Mouse (Mus musculus) kidney, adult 18-20 months (tissue): ENCODE results near the gene Taar3.
A peak's percentile ranks its signal among the peaks of the same experiment; 100 is the strongest.

Experiments
- DNase-seq: peaks from one replicate; pipeline ENCODE4 v3.0.0; 2021

The Taar3 gene

DNA sequence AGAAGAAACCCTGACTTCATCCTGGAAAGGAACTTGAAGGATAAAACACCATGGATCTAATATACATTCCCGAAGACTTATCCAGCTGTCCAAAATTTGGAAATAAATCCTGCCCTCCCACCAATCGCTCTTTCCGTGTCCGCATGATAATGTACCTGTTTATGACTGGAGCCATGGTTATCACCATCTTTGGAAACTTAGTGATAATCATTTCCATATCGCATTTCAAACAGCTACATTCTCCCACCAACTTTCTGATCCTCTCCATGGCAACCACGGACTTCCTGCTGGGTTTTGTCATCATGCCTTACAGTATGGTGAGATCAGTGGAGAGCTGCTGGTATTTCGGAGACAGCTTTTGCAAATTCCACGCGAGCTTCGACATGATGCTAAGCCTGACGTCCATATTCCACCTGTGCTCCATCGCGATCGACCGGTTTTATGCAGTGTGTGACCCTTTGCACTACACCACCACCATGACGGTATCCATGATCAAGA, at the start of gene Taar3:
Gene Taar3, plus strand, starts transcription at position 51 of the 498 bp plus-strand sequence.
- no peak for DNase-seq

DNA sequence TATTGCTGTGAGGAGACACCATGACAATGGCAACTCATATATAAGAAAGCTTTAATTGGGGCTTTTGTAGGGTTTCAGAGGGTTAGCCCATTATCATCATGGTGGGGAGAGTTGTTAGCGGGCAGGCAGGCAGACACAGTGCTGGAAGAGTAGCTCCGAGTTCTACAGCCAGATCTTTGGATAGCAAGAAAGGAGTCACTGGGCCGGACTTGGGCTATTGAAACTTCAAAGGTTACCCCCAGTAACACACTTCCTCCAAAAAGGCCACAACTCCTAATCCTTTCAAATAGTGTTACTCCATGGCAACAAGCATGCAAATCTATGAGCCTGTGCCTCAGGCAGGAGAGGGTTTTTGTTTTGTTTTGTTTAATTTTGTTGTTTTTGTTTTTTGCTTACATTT, 48.2 kb upstream of the Taar3 start:
- DNase-seq, result no peak

DNA sequence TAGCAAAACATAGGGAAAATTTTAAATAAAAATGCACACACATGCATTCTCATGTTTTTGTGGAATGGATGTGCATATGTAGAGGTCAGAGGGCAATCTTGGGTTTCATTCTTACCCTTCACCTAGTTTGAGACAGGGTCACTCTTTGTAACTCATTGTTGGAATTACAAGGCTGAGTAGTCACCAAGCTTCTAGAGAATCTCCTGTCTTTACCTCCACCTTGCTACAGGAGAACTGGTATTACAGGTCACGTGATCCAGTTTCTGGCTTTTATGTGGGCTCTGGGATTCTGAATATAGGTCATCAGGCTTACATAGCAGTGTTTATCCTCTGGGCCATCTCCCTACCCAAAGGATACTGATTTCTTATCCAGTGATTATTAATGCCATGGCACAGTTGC, 43.7 kb upstream of the Taar3 start:
- no peak for DNase-seq

DNA sequence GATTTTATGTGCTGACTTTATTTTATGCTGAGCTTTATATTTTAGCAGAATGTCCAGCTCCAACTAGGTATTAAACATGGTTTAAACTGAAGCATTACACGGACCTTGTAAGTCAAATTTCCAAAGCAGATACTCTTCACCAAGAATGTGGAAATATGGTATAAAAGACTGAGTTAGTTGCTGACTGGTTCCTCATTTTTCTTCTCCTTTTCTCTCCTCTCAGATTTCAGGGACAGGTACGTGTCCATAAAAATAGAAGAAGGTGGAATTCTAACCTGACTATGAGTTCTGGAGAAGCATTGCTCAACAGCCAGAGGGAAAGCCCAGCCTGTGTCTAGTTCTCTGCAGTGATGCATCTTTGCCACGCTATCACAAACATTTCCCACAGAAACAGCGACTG, 29.3 kb upstream of the Taar3 start, which contains the start of gene Taar1:
Gene Taar1, plus strand, starts transcription at position 301 of the 400 bp plus-strand sequence.
- no peak for DNase-seq

DNA sequence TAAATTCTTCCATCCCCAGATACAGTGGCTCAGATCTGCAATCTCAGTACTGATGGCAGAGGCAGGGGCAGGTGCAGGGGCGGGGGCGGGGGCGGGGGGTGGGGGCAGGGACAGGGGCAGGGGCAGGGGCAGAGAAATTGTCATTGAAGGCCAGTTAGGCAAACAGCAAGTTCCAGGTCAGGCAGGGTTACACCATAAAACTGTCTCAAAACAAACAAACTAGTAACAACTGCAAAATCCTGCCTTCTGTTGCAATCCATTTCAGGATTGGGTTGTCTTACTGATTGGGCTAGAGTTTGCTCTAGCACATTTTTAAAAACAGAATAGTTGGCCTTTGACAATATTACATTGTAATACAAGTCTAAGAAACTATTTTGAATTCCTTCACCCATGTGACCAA, 26.9 kb upstream of the Taar3 start:
- DNase-seq, result no peak

DNA sequence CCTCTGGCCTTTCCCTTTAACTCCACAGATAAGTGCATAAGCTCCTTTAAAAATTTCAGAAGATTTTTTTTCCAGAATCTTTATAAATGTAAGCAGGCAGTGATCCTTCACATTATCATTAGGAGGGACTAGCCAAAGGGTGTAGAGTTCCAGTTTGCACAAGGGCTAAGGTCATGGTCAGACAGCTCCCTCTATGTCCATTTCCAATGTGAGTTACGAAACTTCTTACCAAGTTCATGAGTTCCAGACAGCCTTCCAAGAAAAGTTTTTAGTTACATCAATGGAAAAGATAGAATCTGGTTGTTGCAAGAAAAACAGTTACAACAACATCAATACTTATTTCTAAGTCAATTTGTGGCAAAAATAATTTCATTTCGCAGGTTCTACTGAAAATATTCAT, 25.4 kb upstream of the Taar3 start:
- DNase-seq, result no peak

DNA sequence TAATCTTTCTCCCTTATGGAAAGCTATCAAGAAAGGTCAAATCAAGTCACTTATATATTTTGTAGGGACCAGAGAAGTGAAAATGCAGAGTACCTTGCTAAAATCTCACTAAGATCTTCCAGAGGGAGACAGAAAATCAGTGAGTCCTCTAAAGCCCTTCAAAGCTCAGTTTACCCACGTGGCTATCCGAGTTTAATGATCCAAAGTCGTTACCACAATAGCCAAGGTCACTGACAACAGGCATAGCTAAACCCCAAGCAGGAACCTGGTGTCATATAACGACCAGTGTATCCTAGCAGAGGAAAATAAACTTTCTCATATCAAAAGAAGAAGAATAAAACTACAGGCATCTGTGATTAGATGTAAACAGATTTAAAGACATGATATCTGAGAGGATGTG, 11.7 kb upstream of the Taar3 start:
- DNase-seq, result no peak

DNA sequence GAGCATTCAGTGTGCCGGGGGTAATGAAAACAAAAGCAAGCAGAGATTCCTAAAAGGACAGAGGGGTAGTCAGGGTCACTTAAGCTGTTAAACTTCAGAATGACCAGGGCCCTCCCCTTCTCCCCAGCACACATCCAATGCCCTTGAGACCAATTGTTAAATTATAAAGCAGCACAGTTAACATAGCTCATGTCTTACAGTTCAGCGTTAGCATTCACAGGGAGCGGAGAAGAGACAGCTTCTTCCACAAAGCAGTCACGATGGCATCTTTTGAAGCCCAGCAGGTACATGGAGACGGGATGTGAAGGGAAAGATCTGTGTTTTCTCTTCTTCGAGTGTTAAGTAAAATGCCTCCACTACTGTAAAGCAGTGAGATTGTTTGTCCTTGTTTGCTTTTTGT, 11.0 kb upstream of the Taar3 start, which contains the start of gene Taar2:
Gene Taar2, plus strand, starts transcription at position 261 of the 400 bp plus-strand sequence.
- DNase-seq, result no peak

DNA sequence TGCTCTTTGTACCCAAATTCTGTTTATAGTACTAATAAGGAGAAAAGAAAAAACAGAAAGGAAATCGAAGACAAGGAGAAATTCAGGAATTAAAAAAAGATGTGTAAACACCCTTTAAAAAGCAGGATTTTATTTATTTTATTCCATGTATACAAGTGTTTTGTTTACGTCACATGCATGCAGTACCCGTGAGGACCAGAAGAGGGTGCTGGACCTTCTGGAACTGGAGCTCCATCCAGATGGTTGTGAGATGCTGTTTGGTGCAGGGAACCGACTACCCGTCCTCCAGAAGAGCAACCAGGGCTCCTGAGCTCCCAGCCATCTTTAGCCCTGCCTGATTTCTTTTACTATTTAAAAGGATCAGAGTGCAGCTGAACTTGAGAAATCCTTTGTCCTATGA, 6.9 kb upstream of the Taar3 start:
- peak; percentile 13 for DNase-seq

DNA sequence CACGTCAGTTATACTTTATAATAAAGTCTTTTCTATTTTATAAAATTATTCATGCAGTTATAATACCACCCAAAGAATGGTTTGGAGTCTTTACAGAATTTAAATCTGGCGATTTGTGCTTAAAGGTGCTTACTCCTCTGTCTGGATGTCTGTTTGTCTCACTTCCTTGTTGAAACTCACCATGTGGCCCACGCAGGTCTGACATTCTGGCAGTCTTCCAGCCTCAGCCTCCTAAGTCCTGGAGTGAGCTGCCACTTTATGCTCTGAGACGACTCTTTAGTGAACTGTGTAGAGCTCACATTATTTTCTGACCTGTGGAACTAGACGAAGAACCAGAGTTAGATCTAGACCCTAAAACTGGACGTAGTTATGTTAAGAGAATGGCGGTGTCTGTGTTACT, 1.3 kb upstream of the Taar3 start:
- DNase-seq, result no peak

DNA sequence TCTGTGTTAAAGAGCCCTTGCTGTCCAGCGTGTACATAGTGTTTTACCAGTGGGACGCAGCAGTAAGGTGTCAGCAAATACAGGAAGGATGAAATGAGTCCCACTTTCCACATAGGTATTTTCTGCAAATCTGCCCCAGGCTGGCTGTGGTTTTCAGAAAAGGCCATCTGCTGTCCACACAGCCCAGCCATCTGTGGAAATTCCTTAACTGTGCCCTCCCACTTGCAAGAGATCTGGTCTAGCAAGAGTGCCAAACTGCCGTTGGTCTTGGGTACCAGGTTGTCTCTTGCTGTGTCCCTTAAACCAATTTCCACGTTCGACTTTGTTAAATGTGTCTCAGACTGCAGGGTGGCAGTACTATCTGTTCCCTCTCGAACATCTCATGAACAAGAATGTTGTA, 2.4 kb downstream of the Taar3 start:
- DNase-seq, result no peak

DNA sequence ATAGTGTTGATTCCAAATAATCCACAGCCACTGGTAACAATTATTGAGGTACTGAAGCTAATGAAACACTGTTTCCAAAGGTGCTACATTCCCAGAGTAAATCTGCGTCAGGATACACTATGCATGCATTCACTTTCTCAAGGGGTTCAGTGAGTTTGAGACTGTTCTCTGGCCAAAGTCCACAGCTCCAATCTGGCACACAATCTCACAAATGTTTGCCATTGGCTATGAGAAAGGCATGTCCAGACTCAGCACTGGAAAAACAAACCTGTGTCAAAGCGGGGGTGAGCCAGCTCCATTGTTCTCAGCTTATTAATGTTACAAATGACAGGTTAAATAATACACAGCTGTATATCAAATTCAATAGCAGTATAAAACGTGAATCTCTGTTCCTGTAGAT, 9.7 kb downstream of the Taar3 start:
- peak; percentile 55 for DNase-seq

DNA sequence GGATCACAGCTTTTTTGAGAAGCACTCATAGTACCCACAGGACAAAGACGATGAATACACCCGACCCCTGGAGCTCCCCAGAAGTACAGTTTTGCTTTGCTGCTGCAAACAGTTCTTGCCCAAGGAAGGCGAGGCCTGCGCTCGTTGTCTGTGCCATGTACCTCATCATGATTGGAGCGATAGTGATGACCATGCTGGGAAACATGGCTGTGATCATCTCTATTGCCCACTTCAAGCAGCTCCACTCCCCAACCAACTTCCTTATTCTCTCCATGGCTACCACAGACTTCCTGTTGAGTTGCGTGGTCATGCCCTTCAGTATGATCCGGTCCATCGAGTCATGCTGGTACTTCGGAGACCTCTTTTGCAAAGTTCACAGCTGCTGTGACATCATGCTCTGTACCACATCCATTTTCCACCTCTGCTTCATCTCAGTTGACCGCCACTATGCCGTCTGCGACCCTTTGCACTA, 11.1 kb downstream of the Taar3 start, which contains the start of gene Taar4:
Gene Taar4, plus strand, starts transcription at position 51 of the 472 bp plus-strand sequence.
- DNase-seq, result no peak

DNA sequence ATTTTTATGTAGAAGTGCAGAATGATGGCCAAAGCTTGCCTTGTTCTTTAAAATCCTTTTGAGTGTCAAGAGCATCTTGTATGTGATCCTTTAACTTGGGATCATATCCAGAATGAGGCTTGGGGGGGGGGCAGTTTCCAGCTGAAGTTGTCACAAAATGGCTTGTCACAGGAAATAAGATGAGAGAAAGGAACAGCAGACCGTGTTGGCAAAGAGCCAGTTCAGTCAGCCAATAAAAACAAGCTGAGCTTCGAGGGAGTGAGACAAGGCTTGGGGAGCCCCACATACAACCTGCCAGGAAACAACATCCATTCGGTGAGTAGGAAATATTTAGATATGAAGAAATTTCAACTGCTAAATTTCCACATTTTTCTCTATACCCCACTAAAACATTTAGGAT, 14.1 kb downstream of the Taar3 start:
- DNase-seq, result no peak

DNA sequence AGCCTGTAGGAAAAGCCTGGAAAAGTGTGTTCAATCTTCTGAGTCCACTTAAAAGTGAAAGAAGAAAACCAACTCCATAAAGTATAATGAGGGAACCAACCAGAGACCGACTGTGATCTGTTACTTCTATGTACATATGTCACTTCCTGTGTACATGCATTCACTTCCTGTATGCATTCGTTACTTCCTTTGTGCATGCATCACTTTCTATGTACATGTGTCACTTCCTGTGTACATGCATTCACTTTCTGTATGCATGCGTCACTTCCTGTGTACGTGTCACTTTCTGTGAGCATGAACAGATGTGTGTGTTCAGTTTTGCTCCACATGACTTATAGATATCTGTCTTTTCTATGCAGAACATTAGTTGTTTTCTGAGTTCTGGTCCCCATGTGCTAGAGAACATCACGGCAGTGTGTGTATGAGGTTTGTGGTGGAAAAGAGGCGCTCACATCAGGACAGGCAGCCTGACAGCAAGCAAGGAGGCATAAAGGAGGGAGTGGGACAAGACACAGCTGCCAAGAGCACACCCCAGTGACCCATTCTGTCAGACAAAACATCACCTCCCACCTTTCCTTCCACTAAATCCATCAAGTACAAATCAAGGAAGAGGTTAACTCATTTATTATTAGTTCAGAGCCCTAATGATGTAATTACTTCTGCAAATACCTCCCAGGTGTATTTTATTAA, 15.7 kb downstream of the Taar3 start:
- no peak for DNase-seq

DNA sequence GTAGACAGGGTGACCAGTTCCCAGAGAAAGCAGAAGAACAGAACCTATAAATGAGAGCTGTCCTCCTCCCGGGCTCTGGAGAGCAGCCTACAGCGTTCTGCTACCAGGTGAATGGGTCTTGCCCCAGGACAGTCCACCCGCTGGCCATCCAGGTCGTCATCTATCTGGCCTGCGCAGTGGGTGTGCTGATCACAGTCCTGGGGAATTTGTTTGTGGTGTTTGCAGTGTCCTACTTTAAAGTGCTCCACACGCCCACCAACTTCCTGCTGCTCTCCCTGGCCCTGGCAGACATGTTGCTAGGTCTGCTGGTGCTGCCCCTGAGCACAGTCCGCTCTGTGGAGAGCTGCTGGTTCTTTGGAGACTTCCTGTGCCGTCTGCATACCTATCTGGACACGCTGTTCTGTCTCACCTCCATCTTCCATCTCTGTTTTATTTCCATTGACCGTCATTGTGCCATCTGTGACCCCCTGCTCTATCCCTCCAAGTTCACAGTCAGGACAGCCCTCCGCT, 21.4 kb downstream of the Taar3 start, which contains the start of gene Taar5:
Gene Taar5, plus strand, starts transcription at position 51 of the 510 bp plus-strand sequence.
- no peak for DNase-seq

DNA sequence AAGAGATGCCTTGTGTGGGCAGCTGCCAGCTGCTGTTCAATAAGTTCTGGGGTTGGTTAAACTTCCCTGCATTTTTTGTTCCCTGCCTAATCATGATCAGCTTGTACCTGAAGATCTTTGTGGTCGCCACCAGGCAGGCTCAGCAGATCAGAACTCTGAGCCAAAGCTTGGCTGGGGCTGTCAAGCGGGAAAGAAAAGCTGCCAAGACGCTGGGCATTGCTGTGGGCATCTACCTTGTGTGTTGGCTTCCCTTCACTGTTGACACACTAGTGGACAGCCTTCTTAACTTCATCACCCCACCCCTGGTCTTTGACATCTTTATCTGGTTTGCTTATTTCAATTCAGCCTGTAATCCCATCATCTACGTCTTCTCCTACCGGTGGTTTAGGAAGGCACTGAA, 21.9 kb downstream of the Taar3 start:
- no peak for DNase-seq

DNA sequence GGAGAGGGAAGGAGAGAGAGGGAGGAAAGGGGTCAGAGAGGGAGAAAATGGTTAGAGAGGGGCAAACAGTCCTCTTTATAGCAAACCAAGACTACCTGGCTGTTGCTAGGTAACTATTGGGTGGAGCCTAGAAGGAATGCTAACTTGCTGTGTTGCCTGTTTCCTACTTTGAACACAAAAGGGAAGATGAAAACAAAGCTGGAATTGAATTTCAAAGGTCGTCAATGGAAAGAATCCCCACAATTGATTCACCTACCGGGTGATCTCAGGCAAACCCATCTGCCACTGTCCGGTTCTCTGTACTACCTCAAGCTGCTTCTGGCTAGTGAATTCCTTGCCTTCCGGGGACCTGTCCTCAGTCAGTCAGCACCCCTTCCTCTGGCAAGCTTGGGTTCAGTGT, 28.6 kb downstream of the Taar3 start:
- no peak for DNase-seq

DNA sequence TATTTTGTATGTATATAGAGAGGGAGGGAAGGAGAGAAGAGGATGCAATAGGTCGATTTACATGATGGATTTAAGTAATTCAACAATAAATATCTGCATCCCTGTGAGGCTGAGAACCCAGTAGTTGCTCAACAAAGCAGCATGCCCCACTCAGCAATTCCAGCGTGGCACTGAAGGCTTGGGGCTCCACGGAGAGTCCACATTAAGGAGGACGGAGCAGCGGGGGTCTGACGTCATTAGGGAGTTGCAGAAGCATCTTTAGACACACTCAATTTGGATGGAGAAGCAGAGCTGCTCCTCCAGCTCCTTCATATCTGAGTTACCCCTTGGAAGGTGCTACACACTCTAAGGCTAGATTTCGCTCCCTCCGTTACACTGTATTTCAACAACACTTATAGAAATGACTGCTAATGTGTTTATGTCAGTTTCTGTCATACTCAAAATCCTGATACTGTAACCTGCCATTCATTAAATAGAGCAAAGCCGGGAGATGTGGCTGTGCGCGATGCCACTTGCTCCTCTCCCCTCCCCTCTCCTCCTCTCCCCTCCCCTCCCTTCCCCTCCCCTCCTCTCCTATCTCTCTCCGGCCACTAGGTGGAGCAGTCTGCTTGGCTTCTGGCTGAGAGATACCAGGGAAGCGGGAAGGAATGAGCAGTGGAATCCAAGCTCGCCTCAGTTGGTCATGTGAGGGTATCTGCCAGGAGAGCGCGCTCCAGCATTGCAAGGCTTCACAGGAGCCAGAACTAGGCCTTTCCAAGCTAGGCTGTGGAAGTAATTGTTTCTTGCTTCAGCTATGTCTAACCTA, 29.7 kb downstream of the Taar3 start:
- peak; percentile 74 for DNase-seq

DNA sequence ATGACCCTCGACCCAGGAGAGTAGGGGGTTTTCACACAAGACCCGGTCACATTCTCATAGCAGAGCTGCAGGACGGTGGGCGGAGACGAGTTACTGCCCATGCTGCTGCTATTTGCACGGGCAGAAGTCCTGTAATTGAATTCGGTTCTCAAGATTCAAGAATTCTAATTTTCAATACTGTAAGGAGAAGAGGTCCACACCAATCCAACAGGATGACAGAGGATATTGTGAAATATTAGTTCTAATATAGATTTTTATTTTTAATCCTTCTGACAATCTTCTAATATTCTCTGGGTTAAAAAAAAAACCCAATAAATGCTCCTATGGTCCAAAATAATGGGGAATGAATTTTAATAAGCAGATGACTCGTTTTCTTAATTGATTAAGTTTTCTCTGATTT, 36.2 kb downstream of the Taar3 start, which contains the start of gene Taar6:
Gene Taar6, minus strand, starts transcription at position 101 of the 400 bp plus-strand sequence.
- DNase-seq, result no peak

DNA sequence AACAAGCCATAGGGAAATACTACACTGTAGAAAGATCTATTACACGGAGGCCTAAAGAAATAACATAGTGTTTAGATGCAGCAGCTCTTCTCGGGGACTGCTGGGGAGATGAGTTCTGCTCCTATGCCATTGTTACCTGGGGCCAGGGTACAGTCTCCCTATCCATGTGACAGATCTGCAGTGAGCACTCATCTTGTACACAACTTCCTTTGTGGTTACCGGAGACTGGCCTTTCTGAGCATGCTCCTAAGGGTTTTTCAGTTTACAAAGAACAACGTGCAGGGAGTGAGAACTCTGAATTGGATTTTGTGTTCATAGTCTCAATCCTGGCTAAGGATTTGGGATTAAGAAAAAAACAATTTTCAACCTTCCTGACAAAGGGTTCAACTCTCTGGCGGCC, 37.1 kb downstream of the Taar3 start:
- no peak for DNase-seq

DNA sequence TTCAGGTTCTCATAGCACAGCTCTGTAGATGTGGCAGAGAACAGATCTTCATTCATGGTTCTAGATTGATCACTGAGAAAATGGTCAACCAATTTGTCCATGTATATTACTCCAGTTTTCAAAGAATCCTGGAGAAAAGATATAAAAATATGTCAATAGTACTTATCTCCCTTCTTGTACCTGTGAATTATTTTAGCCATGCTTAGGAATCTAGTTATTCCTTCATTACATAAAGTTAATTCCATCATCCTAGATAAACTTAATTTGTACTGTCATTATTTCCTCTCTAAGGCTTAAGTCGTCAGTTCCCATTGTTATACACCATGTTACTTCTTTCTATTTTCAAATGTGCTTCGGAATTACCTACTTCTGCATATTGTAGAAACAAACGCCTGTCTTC, 44.0 kb downstream of the Taar3 start, which contains the start of gene Taar7a:
Gene Taar7a, minus strand, starts transcription at position 101 of the 400 bp plus-strand sequence.
- no peak for DNase-seq

DNA sequence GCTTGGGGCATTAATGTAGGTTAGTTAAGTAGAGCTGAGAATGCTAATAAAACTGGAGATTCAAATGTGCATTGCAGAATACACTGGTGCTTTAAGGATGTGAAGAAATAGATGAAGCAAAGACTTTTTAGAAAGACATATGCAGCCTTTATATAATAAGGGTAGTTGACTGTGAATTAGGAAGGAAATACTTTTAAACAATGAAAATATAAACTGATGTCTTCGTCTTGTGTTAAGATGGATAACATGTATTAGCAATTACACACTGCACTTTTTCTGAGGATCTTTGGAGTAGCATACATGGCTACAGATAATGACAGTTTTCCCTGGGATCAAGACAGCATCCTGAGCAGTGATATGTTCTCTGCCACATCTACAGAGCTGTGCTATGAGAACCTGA, 50.3 kb downstream of the Taar3 start, which contains the start of gene Taar7b:
Gene Taar7b, plus strand, starts transcription at position 301 of the 400 bp plus-strand sequence.
- no peak for DNase-seq
